Mouse (Mus musculus) CH12.LX (cell line): ENCODE results near the gene Gm20458. TPM values are rescaled to one million over a fixed set of nuclear protein-coding genes. Genes with fewer than 3 reads are reported as not detected.

Experiments used
- DNase-seq: peaks from one replicate; pipeline ENCODE4 v3.0.0-alpha.2; 2013; ENCODE audit errors: extremely low read depth
- H3K27ac ChIP-seq: 2 replicates; pipeline ENCODE4 v1.5.1; 2012; ENCODE audit warnings: low read depth, mild to moderate bottlenecking, control low read depth, moderate library complexity; ENCODE audit not compliant: insufficient read depth
- H3K27me3 ChIP-seq: replicated peaks from 2 replicates; pipeline ENCODE3; 2012; ENCODE audit warnings: inconsistent platforms
- H3K36me3 ChIP-seq, 2 experiments: replicated peaks in 1 of 2; 2 replicates each; pipeline versions ENCODE3 to v1.6.1; 2012; ENCODE audit warnings: inconsistent platforms in 1 of 2, low read length in 1 of 2, mild to moderate bottlenecking in 1 of 2, mixed read lengths in 1 of 2, moderate library complexity in 1 of 2; ENCODE audit not compliant: control insufficient read depth in 1 of 2, insufficient read depth in 1 of 2
- H3K4me1 ChIP-seq, 2 experiments: 2 replicates each; pipeline ENCODE4 v1.6.1; 2012; ENCODE audit warnings: inconsistent platforms in 1 of 2, moderate library complexity in 1 of 2; ENCODE audit not compliant: insufficient read depth in 2 of 2, control insufficient read depth in 1 of 2
- H3K4me2 ChIP-seq: 2 replicates; pipeline ENCODE4 v1.6.1; 2012; ENCODE audit warnings: low read depth, mild to moderate bottlenecking, control low read depth; ENCODE audit not compliant: poor library complexity, insufficient read depth, severe bottlenecking
- H3K4me3 ChIP-seq, 3 experiments: fragments of 150-350 bp in 1 of 3; sonication (generic) in 1 of 3; replicated peaks in 1 of 3; 2 replicates each; pipeline versions ENCODE3 to v1.5.1; 2011 to 2012; ENCODE audit warnings: low read depth in 2 of 3, low read length in 2 of 3, mild to moderate bottlenecking in 2 of 3, moderate library complexity in 2 of 3, control low read depth in 1 of 3, improper control_type of control experiment in 1 of 3, inconsistent platforms in 1 of 3, mixed read lengths in 1 of 3; ENCODE audit not compliant: poor library complexity in 1 of 3
- H3K79me2 ChIP-seq: replicated peaks from 2 replicates; pipeline ENCODE4 v1.6.1; 2012; ENCODE audit warnings: mild to moderate bottlenecking, moderate library complexity; ENCODE audit not compliant: control insufficient read depth, poor library complexity, insufficient read depth, severe bottlenecking; ENCODE audit errors: extremely low read depth
- H3K9ac ChIP-seq: 2 replicates; pipeline ENCODE4 v1.6.1; 2012; ENCODE audit warnings: low read depth, mild to moderate bottlenecking, control low read depth, moderate library complexity; ENCODE audit not compliant: insufficient read depth
- H3K9me3 ChIP-seq: replicated peaks from 2 replicates; pipeline ENCODE3; 2012; ENCODE audit warnings: low read length, inconsistent platforms, mixed read lengths
- BHLHE40 ChIP-seq: IDR thresholded peaks from 2 replicates; pipeline ENCODE4 v1.6.1; 2011; ENCODE audit warnings: mild to moderate bottlenecking, low read depth, low read length, improper control_type of control experiment
- CHD1 ChIP-seq: IDR thresholded peaks from 2 replicates; pipeline ENCODE4 v1.6.1; 2012; ENCODE audit warnings: low read depth, low read length, improper control_type of control experiment, inconsistent platforms
- CHD2 ChIP-seq: IDR thresholded peaks from 2 replicates; pipeline ENCODE4 v1.6.1; 2011; ENCODE audit warnings: low read length, improper control_type of control experiment
- E2F4 ChIP-seq: IDR thresholded peaks from 2 replicates; pipeline ENCODE4 v1.6.1; 2011; ENCODE audit warnings: low read depth, low read length, improper control_type of control experiment; ENCODE audit not compliant: insufficient replicate concordance
- ELF1 ChIP-seq: IDR thresholded peaks from 2 replicates; pipeline ENCODE4 v1.6.1; 2014; ENCODE audit warnings: low read depth, mild to moderate bottlenecking, inconsistent platforms, low read length, improper control_type of control experiment
- ETS1 ChIP-seq: conservative IDR thresholded peaks from 2 replicates; pipeline ENCODE4 v1.6.1; 2012; ENCODE audit warnings: low read depth, mild to moderate bottlenecking, inconsistent platforms, low read length, improper control_type of control experiment, moderate library complexity
- GABPA ChIP-seq: IDR thresholded peaks from 2 replicates; pipeline ENCODE4 v1.6.1; 2012; ENCODE audit warnings: low read depth, low read length, improper control_type of control experiment, inconsistent platforms; ENCODE audit not compliant: insufficient replicate concordance
- HCFC1 ChIP-seq: IDR thresholded peaks from 2 replicates; pipeline ENCODE4 v1.6.1; 2012; ENCODE audit warnings: low read depth, mild to moderate bottlenecking, inconsistent platforms, low read length, improper control_type of control experiment
- IRF4 ChIP-seq: IDR thresholded peaks from 2 replicates; pipeline ENCODE4 v1.6.1; 2014; ENCODE audit warnings: low read depth, mild to moderate bottlenecking, inconsistent platforms, low read length, improper control_type of control experiment
- JUN ChIP-seq: IDR thresholded peaks from 2 replicates; pipeline ENCODE4 v1.6.1; 2011; ENCODE audit warnings: low read depth, mild to moderate bottlenecking, low read length, improper control_type of control experiment, moderate library complexity; ENCODE audit not compliant: insufficient read depth
- JUND ChIP-seq: conservative IDR thresholded peaks from 2 replicates; pipeline ENCODE4 v1.6.1; 2011; ENCODE audit warnings: low read depth, low read length, improper control_type of control experiment
- KAT2A ChIP-seq: IDR thresholded peaks from 2 replicates; pipeline ENCODE4 v1.6.1; 2012; ENCODE audit warnings: low read length, improper control_type of control experiment, inconsistent platforms; ENCODE audit not compliant: insufficient replicate concordance
- MAFK ChIP-seq: IDR thresholded peaks from 2 replicates; pipeline ENCODE4 v1.6.1; 2011; ENCODE audit warnings: low read length, improper control_type of control experiment; ENCODE audit not compliant: insufficient replicate concordance
- MAX ChIP-seq: IDR thresholded peaks from 2 replicates; pipeline ENCODE4 v1.6.1; 2011; ENCODE audit warnings: low read length, improper control_type of control experiment
- MAZ ChIP-seq: IDR thresholded peaks from 2 replicates; pipeline ENCODE4 v1.6.1; 2012; ENCODE audit warnings: low read depth, mild to moderate bottlenecking, inconsistent platforms, low read length, improper control_type of control experiment, moderate library complexity
- MEF2A ChIP-seq: IDR thresholded peaks from 2 replicates; pipeline ENCODE4 v1.6.1; 2014; ENCODE audit warnings: low read depth, mild to moderate bottlenecking, inconsistent platforms, low read length, improper control_type of control experiment, borderline replicate concordance
- MXI1 ChIP-seq: IDR thresholded peaks from 2 replicates; pipeline ENCODE4 v1.6.1; 2011; ENCODE audit warnings: mild to moderate bottlenecking, low read depth, low read length, improper control_type of control experiment
- MYC ChIP-seq: IDR thresholded peaks from 2 replicates; pipeline ENCODE4 v1.6.1; 2011; ENCODE audit warnings: low read depth, mild to moderate bottlenecking, improper control_type of control experiment, low read length
- NELFE ChIP-seq: IDR thresholded peaks from 2 replicates; pipeline ENCODE4 v1.6.1; 2011; ENCODE audit warnings: low read depth, low read length, improper control_type of control experiment
- NRF1 ChIP-seq: IDR thresholded peaks from 2 replicates; pipeline ENCODE4 v1.6.1; 2014; ENCODE audit warnings: low read depth, mild to moderate bottlenecking, inconsistent platforms, low read length, improper control_type of control experiment, moderate library complexity
- PAX5 ChIP-seq: IDR thresholded peaks from 2 replicates; pipeline ENCODE4 v1.6.1; 2012; ENCODE audit warnings: low read length, inconsistent platforms, mixed read lengths
- POLR2A ChIP-seq: IDR thresholded peaks from 2 replicates; pipeline ENCODE4 v1.6.1; 2011; ENCODE audit warnings: low read depth, mild to moderate bottlenecking, improper control_type of control experiment, low read length
- POLR2AphosphoS2 ChIP-seq: IDR thresholded peaks from 2 replicates; pipeline ENCODE4 v1.6.1; 2011; ENCODE audit warnings: low read depth, low read length, improper control_type of control experiment
- RAD21 ChIP-seq: IDR thresholded peaks from 2 replicates; pipeline ENCODE4 v1.6.1; 2011; ENCODE audit warnings: low read depth, mild to moderate bottlenecking, low read length, improper control_type of control experiment, moderate library complexity
- RCOR1 ChIP-seq: conservative IDR thresholded peaks from 2 replicates; pipeline ENCODE4 v1.6.1; 2012; ENCODE audit warnings: low read depth, mild to moderate bottlenecking, inconsistent platforms, low read length, improper control_type of control experiment
- SIN3A ChIP-seq: IDR thresholded peaks from 2 replicates; pipeline ENCODE4 v1.6.1; 2012; ENCODE audit warnings: low read length, improper control_type of control experiment, inconsistent platforms
- SMC3 ChIP-seq: IDR thresholded peaks from 2 replicates; pipeline ENCODE4 v1.6.1; 2011; ENCODE audit warnings: low read depth, low read length, improper control_type of control experiment
- TBP ChIP-seq: conservative IDR thresholded peaks from 2 replicates; pipeline ENCODE4 v1.6.1; 2011; ENCODE audit warnings: low read depth, low read length, improper control_type of control experiment
- TCF12 ChIP-seq: IDR thresholded peaks from 2 replicates; pipeline ENCODE4 v1.6.1; 2014; ENCODE audit warnings: low read depth, mild to moderate bottlenecking, inconsistent platforms, low read length, improper control_type of control experiment
- USF1 ChIP-seq: IDR thresholded peaks from 2 replicates; pipeline ENCODE4 v1.6.1; 2014; ENCODE audit warnings: low read depth, mild to moderate bottlenecking, inconsistent platforms, low read length, improper control_type of control experiment
- ZC3H11A ChIP-seq: IDR thresholded peaks from 2 replicates; pipeline ENCODE4 v1.6.1; 2012; ENCODE audit warnings: low read depth, mild to moderate bottlenecking, inconsistent platforms, low read length, improper control_type of control experiment
- ZKSCAN1 ChIP-seq: IDR thresholded peaks from 2 replicates; pipeline ENCODE4 v1.6.1; 2012; ENCODE audit warnings: low read depth, inconsistent platforms, low read length, improper control_type of control experiment, borderline replicate concordance
- ZMIZ1 ChIP-seq: IDR thresholded peaks from 2 replicates; pipeline ENCODE4 v1.6.1; 2012; ENCODE audit warnings: low read depth, mild to moderate bottlenecking, inconsistent platforms, low read length, improper control_type of control experiment
- dilution Hi-C: fragments of 300-500 bp; cut with MboI; formaldehyde crosslinking; loops from 2 replicates; pipeline ENCODE4 v1.14.3; 2020; ENCODE audit warnings: low sequenced_read_pairs; ENCODE audit not compliant: extremely low pct_unique_long_range_greater_than_20kb, extremely low pct_ligation_motif_present
- in situ Hi-C: fragments of 300-500 bp; cut with MboI; formaldehyde crosslinking; loops from 3 replicates; pipeline ENCODE4 v1.14.3; 2019; ENCODE audit warnings: low sequenced_read_pairs, low pct_ligation_motif_present, low pct_unique_long_range_greater_than_20kb, mixed read lengths
- polyA plus RNA-seq: library from polyadenylated mRNA; unstranded; fragments of >175 nt; gene quantifications from 2 replicates; pipeline ENCODE4 v1.2.1, GENCODE M21; 2012; ENCODE audit warnings: low read depth; ENCODE audit not compliant: insufficient read length
- total RNA-seq, 2 experiments: library from RNA; depleted of rRNA; stranded (reverse); fragments of 300-350 nt in 1 of 2; fragments of >200 nt in 1 of 2; gene quantifications; 2 replicates each; pipeline ENCODE4 v1.2.3; 2012 to 2014

The Gm20458 gene
- total and polyA plus RNA-seq, 3 experiments, result 0.31 to 1.1 (median 0.74) TPM

DNA sequence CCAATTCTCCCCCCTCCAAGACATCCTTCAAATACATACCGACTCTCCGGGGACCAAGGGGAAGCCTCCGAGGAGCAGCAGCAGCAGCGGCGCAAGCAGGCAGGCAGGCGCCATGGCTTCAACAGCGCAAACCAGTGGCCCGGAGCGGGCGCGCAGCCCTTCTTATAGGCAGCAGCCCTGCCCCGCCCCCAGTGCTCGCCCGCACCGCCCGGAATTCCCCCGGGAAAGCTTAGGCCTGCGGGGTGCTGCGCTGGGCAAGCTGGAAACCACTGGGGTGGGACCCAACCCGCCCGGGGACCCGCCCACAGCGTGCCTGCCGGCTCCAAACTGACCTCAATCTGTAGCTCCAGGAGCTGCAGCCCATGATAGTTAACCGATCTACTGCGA, 17.7 kb upstream of the Gm20458 start:
- peak; percentile 71 for DNase-seq
- dilution Hi-C loops, result no loop called here
- Histone ChIP-seq H3K27me3 (peaks cover 18% of the 10 kb centered on the region), H3K27ac (peak overlapping the region; percentile 10; the same call in 1 of the 2 replicates), H3K4me3 (peak overlapping the region; percentile 58 to 72 (median 63)), H3K9me3 (no peaks in the 10 kb centered on the region), H3K4me1 (peaks cover 14 to 54% of the 10 kb centered on the region in 2 experiments; a peak in 3 of 4 replicates), H3K79me2 (peaks cover 35% of the 10 kb centered on the region), H3K4me2 (peak overlapping the region; percentile 77; the same call in 1 of the 2 replicates), H3K36me3 (peaks cover 0 to 18% of the 10 kb centered on the region in 2 experiments), H3K9ac (peak overlapping the region; percentile 87)
- in situ Hi-C loops, result no loop called here
- TF ChIP-seq POLR2A (peak; percentile 98), SIN3A (peak; percentile 64; the same call in 1 of the 2 replicates), ELF1 (peak; percentile 54; the same call in 1 of the 2 replicates), MAFK (no peak), JUN (no peak), ZMIZ1 (peak; percentile 98), IRF4 (peak; percentile 54), NELFE (peak; percentile 98), MEF2A (peak; percentile 84), BHLHE40 (peak; percentile 72; the same call in 1 of the 2 replicates), ZC3H11A (no peak), E2F4 (no peak), CHD1 (no peak), MXI1 (peak; percentile 55; the same call in 1 of the 2 replicates), ETS1 (peak; percentile 78), MYC (0 out of 2 replicates have a peak, but pooled peaks have one; percentile 24), GABPA (no peak), TBP (peak; percentile 91), CHD2 (peak; percentile 69; the same call in 1 of the 2 replicates), POLR2AphosphoS2 (peak; percentile 84; the same call in 1 of the 2 replicates), MAX (0 out of 2 replicates have a peak, but pooled peaks have one; percentile 7), ZKSCAN1 (no peak), RAD21 (peak; percentile 5), MAZ (peak; percentile 88), SMC3 (no peak), USF1 (no peak), NRF1 (peak; percentile 56; the same call in 1 of the 2 replicates), PAX5 (no peak), TCF12 (peak; percentile 87), KAT2A (peak; percentile 67; the same call in 1 of the 2 replicates), RCOR1 (peak; percentile 51; the same call in 1 of the 2 replicates), JUND (no peak), HCFC1 (peak; percentile 49; the same call in 1 of the 2 replicates)
